Mouse (Mus musculus) embryonic facial prominence, embryonic 10.5 days (tissue): ENCODE measurements around the gene Fto. TPM values are rescaled to one million over a fixed set of nuclear protein-coding genes. Genes with fewer than 3 reads are reported as not detected.

Source experiments
- DNase-seq: peaks from one replicate; pipeline ENCODE4 v3.0.0-alpha.2; 2017; ENCODE audit warnings: low spot score
- H3K27ac ChIP-seq: fragments of 300-500 bp; sonication (generic); replicated peaks from 2 replicates; pipeline ENCODE4 v1.5.1; 2016; ENCODE audit warnings: mild to moderate bottlenecking
- H3K27me3 ChIP-seq: fragments of 300-500 bp; sonication (generic); replicated peaks from 2 replicates; pipeline ENCODE4 v1.6.1; 2016; ENCODE audit warnings: low read depth, mild to moderate bottlenecking; ENCODE audit not compliant: poor library complexity, severe bottlenecking
- H3K36me3 ChIP-seq: fragments of 300-500 bp; sonication (generic); replicated peaks from 2 replicates; pipeline ENCODE4 v1.6.1; 2016; ENCODE audit warnings: mild to moderate bottlenecking, moderate library complexity
- H3K4me1 ChIP-seq: fragments of 300-500 bp; sonication (generic); 2 replicates; pipeline ENCODE4 v1.6.1; 2016
- H3K4me3 ChIP-seq: fragments of 300-500 bp; sonication (generic); 2 replicates; pipeline ENCODE4 v1.5.1; 2016; ENCODE audit warnings: mild to moderate bottlenecking, moderate library complexity
- H3K9me3 ChIP-seq: fragments of 300-500 bp; sonication (generic); 2 replicates; pipeline ENCODE4 v1.6.1; 2016; ENCODE audit warnings: mild to moderate bottlenecking
- WGBS: fragments of 180-500 bp; shearing (Covaris S2); methylation state at CpG from one replicate; pipeline ENCODE4 v1.1.7; 2016; 5-methylcytosine and 5-hydroxymethylcytosine counted together
- polyA plus RNA-seq: library from polyadenylated mRNA; unstranded; fragments of >200 nt; fragmentation: Nextera tagmentation; extraction: Ambion mirVana; gene quantifications from 2 replicates; pipeline ENCODE4 v1.2.1, GENCODE M21; 2016

Fto gene
- polyA plus RNA-seq, 1 experiment from 2014 or later = 98.3 TPM

DNA sequence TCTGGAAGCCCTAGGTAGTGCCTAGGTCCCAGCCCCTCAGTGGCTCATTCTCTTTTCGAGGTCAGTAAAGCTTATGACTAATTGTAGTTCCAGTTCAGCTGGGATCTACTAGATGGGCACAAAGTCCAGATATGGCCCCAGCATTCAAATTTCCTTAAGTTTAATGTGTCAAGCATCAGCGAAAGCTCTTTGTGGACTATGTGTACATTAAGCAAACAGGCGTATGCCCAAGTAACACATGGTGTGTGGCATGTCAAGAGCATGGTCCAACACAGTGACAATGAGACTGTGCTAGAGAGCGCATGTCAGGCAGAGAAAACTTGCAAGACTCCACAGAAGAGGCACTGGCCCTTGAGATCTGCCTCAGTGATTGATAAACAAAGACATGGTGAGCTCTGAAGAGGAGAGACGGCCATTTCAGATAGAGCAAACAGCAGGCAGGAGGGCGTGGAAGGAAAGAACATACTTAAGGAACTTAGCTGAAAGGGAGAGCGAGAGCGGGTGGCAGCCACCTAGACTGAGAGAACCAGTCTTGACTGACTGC is 192.2 kb downstream of the Fto start:
- Histone ChIP-seq H3K27me3 (peaks cover 85% of the 10 kb centered on the region), H3K9me3 (no peaks in the 10 kb centered on the region), H3K27ac (no peak overlapping the region), H3K4me3 (no peak overlapping the region), H3K4me1 (peaks cover 79% of the 10 kb centered on the region), H3K36me3 (no peaks in the 10 kb centered on the region)
- no peak for DNase-seq
- WGBS = 91% methylated on average over 8 of the region's 8 CpGs

DNA sequence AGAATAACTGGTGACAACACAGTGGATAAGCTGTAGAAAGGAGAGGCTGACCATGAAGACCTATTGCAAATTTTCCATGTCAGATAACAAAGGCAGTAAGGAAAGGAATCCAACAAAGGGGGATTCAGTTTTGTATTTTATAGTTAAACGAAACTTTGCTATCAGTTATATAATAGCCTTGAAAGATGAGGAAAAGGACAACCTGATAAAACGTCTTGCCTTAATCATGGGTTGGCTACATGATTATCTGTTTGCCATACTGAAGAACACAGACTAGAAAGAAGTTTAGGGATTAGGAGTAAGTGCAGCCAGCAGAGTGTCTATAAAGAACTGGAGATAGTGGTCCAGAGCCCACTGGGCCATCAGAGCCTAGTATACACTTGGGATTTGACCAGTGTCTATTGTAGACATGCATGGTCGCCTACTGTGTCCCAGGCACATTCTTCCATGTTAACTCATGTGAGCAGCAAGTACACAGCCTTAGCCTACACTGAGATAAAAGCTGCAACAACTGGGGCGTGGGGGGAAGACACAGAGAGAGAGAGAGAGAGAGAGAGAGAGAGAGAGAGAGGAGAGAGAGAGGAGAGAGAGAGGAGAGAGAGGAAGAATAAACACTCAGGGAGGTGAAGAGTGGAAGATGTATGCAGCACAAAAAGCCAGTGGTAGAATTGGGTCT is 192.8 kb downstream of the Fto start:
- H3K4me1 ChIP-seq = peaks cover 85% of the 10 kb centered on the region
- peaks cover 85% of the 10 kb centered on the region for H3K27me3 ChIP-seq
- DNase-seq = no peak
- no peaks in the 10 kb centered on the region for H3K36me3 ChIP-seq
- H3K27ac ChIP-seq = no peak overlapping the region
- H3K9me3 ChIP-seq = no peaks in the 10 kb centered on the region
- 83% methylated on average over 4 of the region's 4 CpGs for WGBS
- no peak overlapping the region for H3K4me3 ChIP-seq

DNA sequence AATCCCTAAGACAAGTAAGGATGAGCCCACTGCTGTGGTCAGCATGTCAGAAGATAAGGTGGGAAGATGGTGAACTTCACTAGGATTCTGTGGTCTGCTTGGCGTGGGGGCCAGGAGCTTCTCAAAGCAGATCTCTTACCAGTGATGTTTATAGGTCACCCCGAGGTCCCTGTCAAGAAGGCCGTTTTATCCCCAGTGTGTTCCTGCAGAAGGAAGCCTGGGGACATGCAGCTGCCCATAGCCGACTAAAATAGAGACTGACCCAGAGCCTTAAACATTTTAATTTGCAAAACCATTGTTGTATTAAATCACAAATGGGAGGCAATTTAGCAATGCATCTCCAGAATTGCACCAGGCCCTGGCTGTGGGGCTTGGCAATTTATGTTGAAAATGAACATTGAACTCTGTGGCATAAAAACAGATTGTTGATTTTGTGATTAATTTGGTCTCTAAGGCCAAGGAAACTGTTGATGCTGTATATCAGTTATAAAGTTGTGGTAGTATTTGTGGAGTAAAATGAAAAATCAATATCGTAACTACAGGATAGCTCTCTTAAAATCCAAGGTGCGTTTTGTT is 193.4 kb downstream of the Fto start:
- Histone ChIP-seq H3K27ac (no peak overlapping the region), H3K36me3 (no peaks in the 10 kb centered on the region), H3K9me3 (no peaks in the 10 kb centered on the region), H3K27me3 (peaks cover 85% of the 10 kb centered on the region), H3K4me1 (peaks cover 89% of the 10 kb centered on the region), H3K4me3 (no peak overlapping the region)
- 64% methylated on average over 6 of the region's 6 CpGs for WGBS
- DNase-seq = no peak

DNA sequence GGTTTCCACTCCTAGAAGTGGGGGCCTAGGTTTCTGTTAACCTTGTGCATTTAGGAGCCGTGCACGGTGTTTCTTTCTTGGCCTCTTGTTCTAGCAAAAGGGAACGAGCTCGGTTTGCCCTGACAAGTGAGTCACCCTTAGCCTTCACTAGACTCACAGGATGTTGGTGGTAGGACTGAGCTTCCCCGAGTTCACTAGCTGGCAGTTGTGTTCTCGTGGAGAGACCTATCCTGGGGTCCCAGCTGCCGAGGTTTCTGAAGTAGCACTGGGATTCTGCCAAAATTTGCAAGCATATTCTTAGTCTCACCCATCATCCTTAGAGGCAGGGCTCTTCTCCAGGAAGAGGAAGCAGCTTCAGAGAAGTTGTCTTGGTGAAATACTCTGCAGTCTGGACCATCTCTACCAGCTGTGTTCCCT is 194.4 kb downstream of the Fto start:
- Histone ChIP-seq H3K27ac (no peak overlapping the region; the same call in 1 of the 2 replicates), H3K36me3 (no peaks in the 10 kb centered on the region), H3K4me1 (peaks cover 82% of the 10 kb centered on the region), H3K9me3 (no peaks in the 10 kb centered on the region), H3K27me3 (peaks cover 83% of the 10 kb centered on the region), H3K4me3 (no peak overlapping the region)
- WGBS = 83% methylated on average over 7 of the region's 7 CpGs
- no peak for DNase-seq

DNA sequence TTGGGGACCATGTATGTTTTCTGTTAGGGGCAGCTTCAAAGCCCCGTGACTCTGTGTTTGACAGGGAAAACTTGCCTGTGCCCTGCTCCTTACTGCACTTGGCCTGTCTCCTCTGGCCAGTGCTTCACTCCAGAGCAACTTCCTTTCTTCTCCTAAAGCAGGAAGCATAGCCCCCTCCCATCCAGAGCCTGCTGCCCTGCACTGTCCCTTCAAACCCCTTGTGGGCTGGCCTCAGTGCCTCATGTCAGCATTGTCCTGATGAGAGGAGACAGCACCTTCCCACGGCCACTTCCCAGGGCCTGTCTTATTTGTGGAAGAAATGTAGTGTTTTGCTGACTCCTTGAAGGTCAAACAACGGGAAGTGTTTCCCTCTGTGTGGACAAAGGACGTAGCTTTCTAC is 195.0 kb downstream of the Fto start:
- H3K27me3 ChIP-seq = peaks cover 84% of the 10 kb centered on the region
- H3K27ac ChIP-seq = peak overlapping the region; percentile 37; the same call in 1 of the 2 replicates
- 49% methylated on average over 4 of the region's 4 CpGs for WGBS
- H3K4me3 ChIP-seq = no peak overlapping the region
- no peak for DNase-seq
- H3K36me3 ChIP-seq = no peaks in the 10 kb centered on the region
- peaks cover 76% of the 10 kb centered on the region for H3K4me1 ChIP-seq
- H3K9me3 ChIP-seq = no peaks in the 10 kb centered on the region

DNA sequence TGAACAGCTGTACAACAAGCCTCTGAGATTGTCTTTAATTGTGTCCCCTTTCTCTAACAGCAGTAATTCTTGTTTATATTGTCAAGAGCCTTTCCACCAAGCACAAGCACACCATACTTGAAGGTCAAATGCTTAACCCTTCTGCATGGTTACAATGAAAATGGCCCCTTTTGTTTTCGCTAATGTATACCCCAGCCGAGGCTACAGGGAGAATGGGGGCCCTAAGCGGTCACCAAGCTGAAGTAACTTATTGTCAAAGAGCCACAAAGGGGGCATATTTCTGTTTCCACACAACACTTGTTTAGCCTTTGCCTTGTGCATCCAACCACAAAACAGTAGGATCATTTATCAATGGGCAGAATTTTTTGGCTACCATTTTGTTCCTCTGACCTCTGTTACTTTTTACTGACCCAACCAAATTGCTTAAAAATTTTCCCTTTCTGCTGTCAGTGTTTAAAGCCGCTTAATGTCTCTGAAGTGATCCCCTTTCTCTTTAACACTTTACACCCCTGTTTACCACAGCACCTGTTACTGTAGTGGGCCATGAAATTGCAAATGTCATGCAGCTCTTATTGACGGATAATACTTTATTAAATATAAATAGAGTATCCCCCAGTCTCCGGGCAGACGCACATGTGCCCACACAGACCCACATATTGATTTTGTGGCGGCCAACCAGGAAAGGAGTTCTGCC is 196.0 kb downstream of the Fto start:
- Histone ChIP-seq H3K27me3 (peaks cover 84% of the 10 kb centered on the region), H3K36me3 (no peaks in the 10 kb centered on the region), H3K9me3 (no peaks in the 10 kb centered on the region), H3K4me3 (no peak overlapping the region), H3K4me1 (peaks cover 68% of the 10 kb centered on the region), H3K27ac (0 out of 2 replicates have a peak overlapping the region, but pooled peaks have one; percentile 57)
- 47% methylated on average over 8 of the region's 8 CpGs for WGBS
- DNase-seq = peak; percentile 10

DNA sequence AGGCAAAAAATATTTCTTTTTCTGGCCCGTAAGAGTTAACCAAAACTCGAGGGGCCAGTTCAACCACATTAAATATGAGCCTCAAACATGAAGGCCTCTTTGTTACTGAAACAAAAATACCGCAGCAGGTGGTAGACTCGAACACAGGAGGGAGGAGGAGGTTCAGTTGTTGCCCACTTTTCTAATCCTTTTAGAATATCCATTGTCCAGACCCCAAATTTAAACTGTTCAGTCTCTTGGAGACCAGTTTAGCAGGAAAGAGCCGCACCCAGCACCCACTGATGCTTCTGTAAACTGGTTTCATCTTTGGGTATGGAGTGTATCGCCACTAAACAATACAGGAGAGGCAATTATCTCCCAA is 196.6 kb downstream of the Fto start:
- no peaks in the 10 kb centered on the region for H3K36me3 ChIP-seq
- no peak for DNase-seq
- H3K4me3 ChIP-seq = no peak overlapping the region
- H3K27ac ChIP-seq = peak overlapping the region; percentile 57
- peaks cover 84% of the 10 kb centered on the region for H3K27me3 ChIP-seq
- no peaks in the 10 kb centered on the region for H3K9me3 ChIP-seq
- H3K4me1 ChIP-seq = peaks cover 68% of the 10 kb centered on the region
- 53% methylated on average over 6 of the region's 6 CpGs for WGBS

DNA sequence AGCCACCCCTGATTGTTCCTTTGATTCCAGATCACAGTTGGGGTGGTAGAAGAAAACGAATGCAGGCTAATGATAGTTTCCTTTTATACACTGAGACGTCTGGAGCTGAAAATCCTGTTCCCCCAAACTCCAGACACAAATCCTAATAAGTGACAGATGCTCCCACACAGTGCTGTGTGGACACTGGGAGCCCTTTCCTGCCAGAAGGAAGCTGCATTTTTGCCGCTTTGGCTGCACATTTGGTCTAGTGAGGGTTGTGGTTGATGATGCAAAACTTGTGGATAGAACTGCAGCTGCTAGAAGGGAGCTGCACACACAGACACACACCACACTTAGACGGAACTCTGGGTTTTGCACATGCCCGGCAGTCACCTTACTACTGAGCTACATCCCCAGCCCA is 197.4 kb downstream of the Fto start:
- Histone ChIP-seq H3K36me3 (no peaks in the 10 kb centered on the region), H3K9me3 (no peaks in the 10 kb centered on the region), H3K27ac (no peak overlapping the region; the same call in 1 of the 2 replicates), H3K27me3 (peaks cover 84% of the 10 kb centered on the region), H3K4me1 (peaks cover 71% of the 10 kb centered on the region), H3K4me3 (no peak overlapping the region)
- DNase-seq = no peak
- 32% methylated on average over 5 of the region's 5 CpGs for WGBS

DNA sequence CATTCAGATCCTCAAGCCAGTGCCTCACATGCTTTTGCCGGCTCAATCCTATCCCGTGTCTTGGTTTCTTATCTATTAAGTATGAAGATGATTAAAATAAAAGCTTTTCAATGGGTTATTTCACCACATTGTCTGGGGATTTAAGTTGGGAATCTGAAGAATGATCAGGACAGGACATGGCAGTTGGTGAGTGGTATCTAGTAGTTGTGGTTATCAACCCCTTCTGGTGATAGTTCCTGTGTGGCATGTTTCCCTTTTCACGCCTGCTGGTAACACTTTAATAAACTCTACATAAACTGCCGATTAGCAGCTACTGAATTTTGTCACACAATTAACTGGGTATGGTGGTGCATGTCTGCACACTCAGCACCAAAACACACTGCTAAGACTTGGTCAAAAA is 198.6 kb downstream of the Fto start:
- Histone ChIP-seq H3K4me1 (peaks cover 73% of the 10 kb centered on the region), H3K4me3 (no peak overlapping the region)

DNA sequence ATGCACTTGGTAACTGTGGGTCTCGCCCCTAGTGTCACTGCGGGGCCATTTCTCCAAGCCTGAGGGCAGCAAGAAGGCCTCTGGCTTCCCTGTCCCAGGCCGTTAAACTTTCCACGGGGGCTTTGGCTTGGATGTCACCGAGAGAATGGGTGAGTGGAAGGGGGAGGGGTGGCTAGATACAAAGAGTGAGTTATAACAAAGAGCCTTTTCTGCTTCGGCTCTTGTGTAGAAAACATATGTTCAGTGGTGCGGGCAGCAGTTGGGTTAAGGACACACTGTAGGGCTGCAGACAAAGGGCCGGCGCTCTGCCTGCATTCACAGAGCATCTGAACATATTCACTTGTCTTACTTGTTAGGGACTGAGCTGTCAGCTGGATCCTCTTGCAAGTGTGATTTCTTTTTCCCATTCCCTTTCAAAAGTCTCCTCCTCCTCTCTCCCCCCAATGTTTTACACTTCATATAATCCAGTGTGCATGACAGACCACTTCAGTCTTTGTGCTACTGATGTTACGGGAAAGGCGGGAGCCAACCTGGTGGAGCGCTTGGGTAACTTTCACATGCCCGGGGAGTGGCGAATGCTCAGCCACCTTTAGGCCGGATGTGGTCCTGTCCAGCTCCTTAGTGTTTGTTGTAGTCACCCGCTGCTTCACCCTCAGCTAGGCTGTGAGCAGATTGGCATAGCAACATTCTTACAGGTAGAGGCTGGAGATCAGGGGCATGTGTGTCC is 201.6 kb downstream of the Fto start:
- peaks cover 96% of the 10 kb centered on the region for H3K27me3 ChIP-seq
- no peaks in the 10 kb centered on the region for H3K36me3 ChIP-seq
- WGBS = 41% methylated on average over 16 of the region's 16 CpGs
- H3K4me3 ChIP-seq = no peak overlapping the region
- H3K27ac ChIP-seq = peak overlapping the region; percentile 58
- no peaks in the 10 kb centered on the region for H3K9me3 ChIP-seq
- DNase-seq = peak; percentile 47
- H3K4me1 ChIP-seq = peaks cover 68% of the 10 kb centered on the region

More for the DNA sequence above, 198.6 kb downstream of the Fto start:
- no peak for DNase-seq
- peaks cover 82% of the 10 kb centered on the region for H3K27me3 ChIP-seq
- no peaks in the 10 kb centered on the region for H3K36me3 ChIP-seq
- WGBS = 91% methylated on average over 4 of the region's 4 CpGs
- no peak overlapping the region for H3K27ac ChIP-seq
- H3K9me3 ChIP-seq = no peaks in the 10 kb centered on the region

DNA sequence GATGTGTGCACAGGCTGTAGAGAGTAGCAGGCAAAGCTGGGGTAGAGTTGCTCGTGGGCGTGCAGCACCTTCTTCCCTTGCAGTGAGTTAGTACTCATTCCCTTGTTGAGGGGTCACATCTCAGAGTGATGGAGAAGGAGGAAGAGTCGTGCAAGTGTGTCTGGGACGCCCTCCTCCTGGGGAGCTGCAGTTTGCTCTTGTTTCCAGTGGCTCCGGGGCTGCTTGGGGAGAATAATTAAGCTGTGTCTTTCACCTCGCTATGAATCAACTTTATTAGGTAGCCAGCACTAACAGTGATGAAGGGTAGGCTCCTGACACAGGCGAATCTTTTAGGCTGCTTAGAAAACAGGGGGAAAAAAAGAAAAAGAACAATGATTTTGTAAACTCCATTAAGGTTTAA is 203.1 kb downstream of the Fto start:
- peaks cover 59% of the 10 kb centered on the region for H3K4me1 ChIP-seq
- H3K4me3 ChIP-seq = no peak overlapping the region
- H3K27ac ChIP-seq = 0 out of 2 replicates have a peak overlapping the region, but pooled peaks have one; percentile 44
- H3K36me3 ChIP-seq = no peaks in the 10 kb centered on the region
- peaks cover 96% of the 10 kb centered on the region for H3K27me3 ChIP-seq
- no peaks in the 10 kb centered on the region for H3K9me3 ChIP-seq
- no peak for DNase-seq
- WGBS = 32% methylated on average over 7 of the region's 7 CpGs

DNA sequence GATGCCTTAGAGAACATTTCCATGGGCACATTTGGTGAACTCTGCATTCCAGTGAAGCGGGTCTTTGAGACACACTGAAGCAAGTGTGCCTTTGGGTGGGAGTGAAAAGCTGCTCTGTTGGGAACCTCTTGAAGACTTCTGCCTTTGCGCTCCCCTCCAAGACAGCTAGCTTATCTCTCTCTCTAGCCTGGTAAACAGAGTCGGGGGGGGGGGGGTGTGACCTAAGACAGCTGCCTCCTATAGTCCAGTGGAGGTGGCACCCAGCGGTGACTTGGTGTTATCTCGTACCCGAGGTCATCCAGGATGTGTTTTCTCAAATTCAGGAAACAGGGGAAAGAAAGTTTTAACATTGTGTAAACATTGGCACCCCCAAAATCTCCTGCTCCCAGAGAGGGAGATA is 204.8 kb downstream of the Fto start:
- 54% methylated on average over 6 of the region's 6 CpGs for WGBS
- H3K27me3 ChIP-seq = peaks cover 97% of the 10 kb centered on the region
- H3K4me3 ChIP-seq = no peak overlapping the region
- no peak for DNase-seq
- H3K27ac ChIP-seq = no peak overlapping the region
- H3K4me1 ChIP-seq = peaks cover 62% of the 10 kb centered on the region
- H3K36me3 ChIP-seq = no peaks in the 10 kb centered on the region
- H3K9me3 ChIP-seq = no peaks in the 10 kb centered on the region
